In the genomic region with DNA sequence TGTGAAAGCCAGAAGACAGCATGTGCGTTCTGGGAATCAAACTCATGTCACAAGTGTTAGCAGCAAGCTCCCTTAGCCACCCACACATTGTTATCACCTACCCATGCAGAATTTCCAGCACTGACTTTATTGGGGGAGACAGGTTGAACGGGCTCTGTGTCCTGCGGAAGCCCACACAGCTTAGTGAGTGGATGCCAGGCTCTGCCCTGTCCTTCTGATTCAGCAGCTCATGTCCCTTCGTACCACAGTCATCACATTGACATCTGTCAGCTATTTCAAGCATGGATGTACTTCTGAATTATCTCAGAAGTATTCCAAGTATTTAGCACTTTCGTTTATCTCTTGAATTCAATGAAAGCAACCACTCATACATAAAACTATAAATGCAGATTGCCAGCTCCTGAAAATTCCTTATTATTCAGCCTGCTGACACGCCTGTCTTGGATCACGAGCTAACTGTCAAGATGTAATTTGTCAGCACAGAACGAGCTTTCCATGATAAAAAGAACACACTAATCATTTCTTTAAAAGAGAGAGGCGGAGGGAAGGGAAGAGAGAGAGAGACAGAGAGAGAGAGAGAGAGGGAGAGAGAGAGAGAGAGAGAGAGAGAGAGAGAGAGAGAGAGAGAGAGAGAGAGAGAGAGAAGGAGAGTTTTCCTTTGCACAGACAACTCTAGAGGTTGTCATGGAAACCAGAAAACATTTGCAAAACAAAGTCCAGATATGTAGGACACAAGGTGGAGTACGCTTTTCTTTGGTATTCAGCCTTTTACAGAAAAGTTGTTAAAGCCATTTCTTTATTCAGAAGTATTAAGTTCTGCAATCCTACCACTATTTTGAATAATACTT, we compare ENCODE assay signal across 11 mouse cellular contexts.
DNase-seq lines count a peak whose midpoint lies in the region; ATAC-seq and TF ChIP-seq lines count a peak whose summit lies in the region.
"Had no signal": no experiment of that assay in that cellular context is flagged by ENCODE, and none has a peak within 500 bp of the region (broad histone marks: within the 10 kb centered on the region; RNA-seq: fewer than 3 reads in every experiment).

No protein-coding gene starts in this region.

- no peak for TF ChIP-seq CTCF in kidney, postnatal 0 days (IDR thresholded peaks at IDR 0.05; ENCODE audit: low read depth)
- TF ChIP-seq CTCF in brain, embryonic 14.5 days (IDR thresholded peaks at IDR 0.05; ENCODE audit: borderline replicate concordance, extremely low read depth, insufficient read depth, insufficient read length), result no peak

- H3K27me3 ChIP-seq in kidney, postnatal 0 days (ENCODE audit: insufficient read depth, low read length), result no peaks in the 10 kb centered on the region
- H3K27me3 ChIP-seq in limb, embryonic 14.5 days (ENCODE audit: control insufficient read depth, insufficient read depth, low read length), result no peaks in the 10 kb centered on the region
- H3K27me3 ChIP-seq: embryonic facial prominence, embryonic 15.5 days; midbrain, embryonic 12.5 days had no signal

- no peak overlapping the region for H3K4me3 ChIP-seq in kidney, postnatal 0 days (replicated peaks; ENCODE audit: low read depth, low read length)
- H3K4me3 ChIP-seq in limb, embryonic 14.5 days (replicated peaks; ENCODE audit: low read length), result no peak overlapping the region
- H3K4me3 ChIP-seq: embryonic facial prominence, embryonic 15.5 days; midbrain, embryonic 12.5 days had no signal

- TF ChIP-seq POLR2A in brain, embryonic 14.5 days (IDR thresholded peaks at IDR 0.05; ENCODE audit: borderline replicate concordance, extremely low read depth, insufficient read depth, insufficient read length, poor library complexity, severe bottlenecking), result no peak
- TF ChIP-seq POLR2A in limb, embryonic 14.5 days (IDR thresholded peaks at IDR 0.05; ENCODE audit: borderline replicate concordance, extremely low read depth, insufficient read depth, insufficient read length), result no peak

- H3K9me3 ChIP-seq in kidney, postnatal 0 days (replicated peaks; ENCODE audit: low read length), result no peaks in the 10 kb centered on the region
- H3K9me3 ChIP-seq in limb, embryonic 14.5 days (ENCODE audit: control insufficient read depth, low read length), result no peaks in the 10 kb centered on the region
- H3K9me3 ChIP-seq: embryonic facial prominence, embryonic 15.5 days; midbrain, embryonic 12.5 days had no signal

- no peaks in the 10 kb centered on the region for H3K36me3 ChIP-seq in kidney, postnatal 0 days (ENCODE audit: insufficient read depth, low read length)
- H3K36me3 ChIP-seq in limb, embryonic 14.5 days (ENCODE audit: control insufficient read depth, insufficient read depth, low read length), result no peaks in the 10 kb centered on the region
- H3K36me3 ChIP-seq: embryonic facial prominence, embryonic 15.5 days; midbrain, embryonic 12.5 days had no signal

- no peaks in the 10 kb centered on the region for H3K4me1 ChIP-seq in kidney, postnatal 0 days (replicated peaks; ENCODE audit: insufficient read depth, low read length)
- H3K4me1 ChIP-seq in limb, embryonic 14.5 days (ENCODE audit: control insufficient read depth, insufficient read depth, low read length), result peaks cover 3% of the 10 kb centered on the region; the same call in 1 of the 2 replicates

- no peak overlapping the region for H3K9ac ChIP-seq in kidney, postnatal 0 days (ENCODE audit: low read depth, low read length)
- no peak overlapping the region for H3K9ac ChIP-seq in limb, embryonic 14.5 days (ENCODE audit: low read depth, low read length, severe bottlenecking)
- H3K9ac ChIP-seq: embryonic facial prominence, embryonic 15.5 days; midbrain, embryonic 12.5 days had no signal

- peak; percentile 30 for DNase-seq in embryo, embryonic 11 days
- DNase-seq in embryo, embryonic 10.5 days (ENCODE audit: low spot score), result no peak
- peak; percentile 56 for DNase-seq in kidney, postnatal 0 days (ENCODE audit: low spot score)
- no peak for DNase-seq in kidney, adult 11 months
- peak; percentile 60 for DNase-seq in brain, embryonic 14.5 days (ENCODE audit: low read depth)
- peak; percentile 71 for DNase-seq in limb, embryonic 14.5 days (ENCODE audit: low spot score)
- no peak for DNase-seq in urinary bladder, postnatal 14 days (ENCODE audit: low spot score)
- DNase-seq: kidney, postnatal 25 days had no signal

- no peak overlapping the region for H3K27ac ChIP-seq in kidney, postnatal 0 days
- no peak overlapping the region for H3K27ac ChIP-seq in limb, embryonic 14.5 days (replicated peaks; ENCODE audit: low read depth, low read length)
- H3K27ac ChIP-seq: embryonic facial prominence, embryonic 15.5 days; midbrain, embryonic 12.5 days had no signal

- 56% methylated on average over 10 of the region's 10 CpGs for WGBS in kidney, postnatal 0 days
- 61% methylated on average over 10 of the region's 10 CpGs for WGBS in limb, embryonic 14.5 days

- H3K4me2 ChIP-seq in kidney, postnatal 0 days (ENCODE audit: low read length), result no peak overlapping the region
- no peak overlapping the region for H3K4me2 ChIP-seq in limb, embryonic 14.5 days (replicated peaks; ENCODE audit: low read depth, low read length, severe bottlenecking)
- H3K4me2 ChIP-seq: embryonic facial prominence, embryonic 15.5 days; midbrain, embryonic 12.5 days had no signal

- ATAC-seq in kidney, postnatal 0 days (replicated peaks; ENCODE audit: low FRiP score, low read depth), result no peak
- peak; percentile 76 for ATAC-seq in limb, embryonic 14.5 days (ENCODE audit: low FRiP score, low read depth)
- ATAC-seq in megakaryocyte-erythroid progenitor cell, adult 5-6 weeks (replicated peaks; ENCODE audit: low FRiP score, low TSS enrichment, poor library complexity, severe bottlenecking), result no peak

Comparison
In these comparisons a context has a peak if more than half of its experiments do, and no peak if none do; other contexts are left out.
1. DNase-seq: peak in embryo, embryonic 11 days (single experiment), kidney, postnatal 0 days (single experiment), brain, embryonic 14.5 days (single experiment) and limb, embryonic 14.5 days (single experiment); none in embryo, embryonic 10.5 days (single experiment), kidney, adult 11 months (single experiment) and urinary bladder, postnatal 14 days (single experiment).